Mouse (Mus musculus) cerebellum, postnatal 36 days (tissue): Measurements from ENCODE around the gene H13.
A peak's percentile ranks its signal among the peaks of the same experiment; 100 is the strongest.
"Not testable (repeated sequence)": the region's sequence is repeated elsewhere in the genome, so short reads cannot be mapped to it uniquely, and the experiment has no call there.

Experiments
- DNase-seq, 2 experiments: peaks; one replicate each; pipeline ENCODE4 v3.0.0; 2021 to 2022; ENCODE audit warnings: mixed read lengths in 2 of 2

The H13 gene

GRCm38 (mm10) chr2:152666191-152666590 is 3.1 kb upstream of the H13 start:
- not testable (repeated sequence) for DNase-seq

GRCm38 (mm10) chr2:152669639-152670484 is 601 bp downstream of the H13 start:
- DNase-seq, result no peak

GRCm38 (mm10) chr2:152670983-152671641 is 1.9 kb downstream of the H13 start:
- DNase-seq, result no peak

- peak in 1 of 2 experiments; percentile 46 for DNase-seq
These were observed 2.4 kb downstream of the H13 start for GRCm38 (mm10) chr2:152671642-152671999.

- no peak for DNase-seq
These were observed 2.9 kb downstream of the H13 start for GRCm38 (mm10) chr2:152672166-152672565.

- no peak for DNase-seq
These were observed 4.9 kb downstream of the H13 start for GRCm38 (mm10) chr2:152674148-152674547.

GRCm38 (mm10) chr2:152675252-152675791 is 6.1 kb downstream of the H13 start:
- no peak for DNase-seq

GRCm38 (mm10) chr2:152678302-152678701 is 9.0 kb downstream of the H13 start:
- DNase-seq, result no peak

GRCm38 (mm10) chr2:152678925-152679324 is 9.7 kb downstream of the H13 start:
- no peak for DNase-seq

- no peak for DNase-seq
These were observed 10.6 kb downstream of the H13 start for GRCm38 (mm10) chr2:152679701-152680355.

- no peak for DNase-seq
These were observed 13.8 kb downstream of the H13 start for GRCm38 (mm10) chr2:152683086-152683485.

- no peak for DNase-seq
These were observed 17.1 kb downstream of the H13 start for GRCm38 (mm10) chr2:152686399-152686798.

GRCm38 (mm10) chr2:152686806-152687267 is 17.6 kb downstream of the H13 start, which contains the start of gene Mcts2:
TSS of gene Mcts2 (plus strand) at chr2:152687035.
- peak; percentile 92 to 96 for DNase-seq

- no peak for DNase-seq
These were observed 22.4 kb downstream of the H13 start for GRCm38 (mm10) chr2:152691564-152692217.

- DNase-seq, result peak; percentile 75
These were observed 24.0 kb downstream of the H13 start for GRCm38 (mm10) chr2:152693233-152693632.

- no peak for DNase-seq
These were observed 24.5 kb downstream of the H13 start for GRCm38 (mm10) chr2:152693735-152694134.

- DNase-seq, result no peak
These were observed 25.4 kb downstream of the H13 start for GRCm38 (mm10) chr2:152694708-152695107.

GRCm38 (mm10) chr2:152696016-152696415 is 26.8 kb downstream of the H13 start:
- no peak for DNase-seq

- DNase-seq, result peak; percentile 95
These were observed 27.4 kb downstream of the H13 start for GRCm38 (mm10) chr2:152696476-152697164.

GRCm38 (mm10) chr2:152700138-152700537 is 30.9 kb downstream of the H13 start:
- DNase-seq, result peak in 1 of 2 experiments; percentile 35

GRCm38 (mm10) chr2:152700725-152701124 is 31.5 kb downstream of the H13 start:
- DNase-seq, result peak; percentile 52
